Mouse (Mus musculus): ENCODE data around the gene Ctsz. TPM values are rescaled to one million over a fixed set of nuclear protein-coding genes. Genes with fewer than 3 reads are reported as not detected.

The Ctsz gene
- polyA plus RNA-seq, 1 experiment = 244 TPM

DNA sequence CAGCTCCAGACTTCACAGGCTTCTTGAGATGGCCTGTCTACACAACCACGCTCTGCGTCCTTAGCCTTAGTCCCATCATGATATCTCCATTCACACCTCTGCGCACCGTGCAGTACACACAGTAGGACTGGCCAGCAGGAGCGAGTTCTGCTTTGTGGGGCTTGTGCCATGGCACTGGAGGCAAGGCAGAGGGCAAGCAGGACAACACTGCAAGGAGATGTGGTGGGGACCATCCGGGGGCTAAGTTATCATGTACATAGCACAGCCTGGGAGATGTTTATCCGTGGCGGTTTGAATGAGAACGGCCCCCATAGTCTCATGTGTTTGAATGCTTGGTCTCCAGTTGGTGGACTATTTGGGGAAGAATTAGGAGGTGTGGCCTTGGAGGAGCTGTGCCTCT, 3.9 kb downstream of the Ctsz start:
- no peak overlapping the region for H3K4me3 ChIP-seq
- TF ChIP-seq POLR2AphosphoS2 (IDR thresholded peaks at IDR 0.05; ENCODE audit: insufficient read length, low read depth) (no peak), TCF3 (IDR thresholded peaks at IDR 0.05; ENCODE audit: insufficient read length, low read depth) (no peak), E2F4 (IDR thresholded peaks at IDR 0.05; ENCODE audit: insufficient read depth) (no peak), USF1 (IDR thresholded peaks at IDR 0.05; ENCODE audit: low read depth) (no peak)

DNA sequence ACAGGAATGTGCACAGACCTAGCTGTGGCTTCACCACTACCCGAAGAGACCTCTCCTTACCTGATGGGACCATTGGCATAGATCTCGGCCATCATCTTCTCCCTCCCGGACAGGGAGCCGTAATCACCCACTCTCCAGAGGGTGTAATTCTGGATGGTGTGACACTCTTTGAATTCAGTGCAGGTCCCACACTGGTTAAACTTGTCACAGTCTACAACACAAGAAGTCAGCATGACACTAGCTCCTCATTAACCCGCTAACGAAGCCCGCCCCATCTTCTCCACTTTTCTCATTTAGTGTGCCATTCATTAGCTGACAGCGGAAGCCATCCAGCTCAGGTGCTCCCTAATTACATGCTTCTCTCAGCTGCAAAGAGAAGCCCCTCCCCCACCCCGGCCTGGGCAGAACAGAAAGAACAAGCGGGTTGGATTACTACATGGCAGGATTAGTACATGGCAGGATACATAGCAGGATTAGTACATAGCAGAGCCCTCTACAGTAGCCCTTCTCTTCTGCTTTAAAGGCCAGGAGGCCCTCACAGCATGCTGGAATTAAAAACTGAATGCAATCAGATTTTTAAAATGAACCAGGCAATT, 9.7 kb downstream of the Ctsz start:
- no peaks in the 10 kb centered on the region for H3K27me3 ChIP-seq (ENCODE audit: control insufficient read depth, insufficient read depth, insufficient read length)
- peaks cover 14% of the 10 kb centered on the region for H3K36me3 ChIP-seq (ENCODE audit: control insufficient read depth, insufficient read depth)
- no peak overlapping the region for H3K4me2 ChIP-seq (ENCODE audit: low read depth)
- no peaks in the 10 kb centered on the region for H3K79me2 ChIP-seq (ENCODE audit: control insufficient read depth, insufficient read depth)
- no peak for TF ChIP-seq REST (IDR thresholded peaks at IDR 0.05; ENCODE audit: insufficient read depth, insufficient read length)
- TF ChIP-seq POLR2AphosphoS2 (IDR thresholded peaks at IDR 0.05; ENCODE audit: insufficient read length, low read depth) = no peak
- TF ChIP-seq POLR2A (IDR thresholded peaks at IDR 0.05; ENCODE audit: insufficient read length, low read depth) = no peak
- no peak for TF ChIP-seq USF1 (IDR thresholded peaks at IDR 0.05; ENCODE audit: low read depth)
- TF ChIP-seq TCF3 (IDR thresholded peaks at IDR 0.05; ENCODE audit: insufficient read length, low read depth) = no peak
- TF ChIP-seq CEBPB (IDR thresholded peaks at IDR 0.05; ENCODE audit: insufficient read depth, poor library complexity, severe bottlenecking) = no peak
- no peak for TF ChIP-seq TCF12 (IDR thresholded peaks at IDR 0.05; ENCODE audit: insufficient read depth, poor library complexity, severe bottlenecking)
- TF ChIP-seq MYOG (IDR thresholded peaks at IDR 0.05; ENCODE audit: control insufficient read depth in 1 of 3, insufficient read depth in 1 of 3, insufficient read length in 2 of 3, low read depth in 2 of 3) = no peak
- no peak for TF ChIP-seq SRF (IDR thresholded peaks at IDR 0.05; ENCODE audit: control insufficient read depth, insufficient read length, low read depth)
- no peak for TF ChIP-seq MYOD1 (IDR thresholded peaks at IDR 0.05; ENCODE audit: control insufficient read depth in 1 of 3, insufficient read length in 2 of 3, low read depth in 2 of 3)
- H3K4me3 ChIP-seq = no peak overlapping the region
- no peak overlapping the region for H3ac ChIP-seq (ENCODE audit: control insufficient read depth, insufficient read length)

More for the DNA sequence above, 3.9 kb downstream of the Ctsz start:
- peaks cover 8% of the 10 kb centered on the region for H3K36me3 ChIP-seq (ENCODE audit: control insufficient read depth, insufficient read depth)
- peaks cover 10% of the 10 kb centered on the region for H3K79me2 ChIP-seq (ENCODE audit: control insufficient read depth, insufficient read depth)
- H3K27me3 ChIP-seq (ENCODE audit: control insufficient read depth, insufficient read depth, insufficient read length) = no peaks in the 10 kb centered on the region
- H3ac ChIP-seq (ENCODE audit: control insufficient read depth, insufficient read length) = no peak overlapping the region
- no peak overlapping the region for H3K4me2 ChIP-seq (ENCODE audit: low read depth)

DNA sequence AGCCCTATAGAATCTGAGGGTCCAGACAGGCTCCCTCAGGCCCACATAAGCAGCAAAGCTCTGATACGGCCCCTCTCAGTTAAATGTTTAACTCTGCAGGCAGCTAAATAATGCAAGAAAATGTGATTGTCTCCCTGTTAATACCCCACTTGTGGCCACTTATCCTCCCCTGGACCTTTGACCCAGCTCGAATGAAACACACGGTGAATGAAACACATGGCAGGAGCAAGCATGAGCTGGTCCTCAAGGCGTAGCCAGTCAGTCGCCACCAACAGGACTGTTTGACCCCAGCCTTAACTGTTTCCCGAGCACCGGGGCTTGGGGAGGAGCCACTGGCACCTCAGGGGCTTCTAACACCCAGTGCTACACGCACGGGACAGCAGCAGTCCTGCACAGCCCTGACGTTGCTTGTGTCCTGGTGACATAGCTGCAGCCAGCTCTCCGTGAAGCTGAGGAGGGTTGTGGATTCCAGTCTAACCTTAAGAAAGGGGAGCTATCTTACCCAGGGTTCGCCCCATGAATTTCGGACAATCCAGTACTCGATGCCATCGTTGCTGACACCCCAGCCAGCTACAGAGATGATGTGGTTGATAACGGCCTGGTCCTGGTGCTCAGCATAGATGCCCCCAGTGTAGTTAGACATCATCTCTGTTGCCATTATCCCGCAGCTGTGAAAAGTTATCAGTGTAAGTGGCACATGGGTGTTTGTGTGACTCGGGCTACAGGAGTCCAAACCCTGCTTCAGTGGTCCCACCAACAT, 10.6 kb downstream of the Ctsz start:
- Histone ChIP-seq H3K79me2 (ENCODE audit: control insufficient read depth, insufficient read depth) (no peaks in the 10 kb centered on the region), H3ac (ENCODE audit: control insufficient read depth, insufficient read length) (no peak overlapping the region), H3K36me3 (ENCODE audit: control insufficient read depth, insufficient read depth) (peaks cover 14% of the 10 kb centered on the region), H3K4me2 (ENCODE audit: low read depth) (no peak overlapping the region), H3K4me3 (no peak overlapping the region), H3K27me3 (ENCODE audit: control insufficient read depth, insufficient read depth, insufficient read length) (no peaks in the 10 kb centered on the region)
- TF ChIP-seq REST (IDR thresholded peaks at IDR 0.05; ENCODE audit: insufficient read depth, insufficient read length) = no peak
- no peak for TF ChIP-seq CEBPB (IDR thresholded peaks at IDR 0.05; ENCODE audit: insufficient read depth, poor library complexity, severe bottlenecking)
- TF ChIP-seq MYOD1 (IDR thresholded peaks at IDR 0.05; ENCODE audit: control insufficient read depth in 1 of 3, insufficient read length in 2 of 3, low read depth in 2 of 3) = no peak
- TF ChIP-seq E2F4 (IDR thresholded peaks at IDR 0.05; ENCODE audit: insufficient read depth) = no peak
- no peak for TF ChIP-seq MAX (IDR thresholded peaks at IDR 0.05; ENCODE audit: low read depth)
- no peak for TF ChIP-seq SRF (IDR thresholded peaks at IDR 0.05; ENCODE audit: control insufficient read depth, insufficient read length, low read depth)
- no peak for TF ChIP-seq POLR2AphosphoS2 (IDR thresholded peaks at IDR 0.05; ENCODE audit: insufficient read length, low read depth)
- no peak for TF ChIP-seq USF1 (IDR thresholded peaks at IDR 0.05; ENCODE audit: low read depth)
- no peak for TF ChIP-seq TCF12 (IDR thresholded peaks at IDR 0.05; ENCODE audit: insufficient read depth, poor library complexity, severe bottlenecking)
- no peak for TF ChIP-seq MYOG (IDR thresholded peaks at IDR 0.05; ENCODE audit: control insufficient read depth in 1 of 3, insufficient read depth in 1 of 3, insufficient read length in 2 of 3, low read depth in 2 of 3)
- no peak for TF ChIP-seq TCF3 (IDR thresholded peaks at IDR 0.05; ENCODE audit: insufficient read length, low read depth)

DNA sequence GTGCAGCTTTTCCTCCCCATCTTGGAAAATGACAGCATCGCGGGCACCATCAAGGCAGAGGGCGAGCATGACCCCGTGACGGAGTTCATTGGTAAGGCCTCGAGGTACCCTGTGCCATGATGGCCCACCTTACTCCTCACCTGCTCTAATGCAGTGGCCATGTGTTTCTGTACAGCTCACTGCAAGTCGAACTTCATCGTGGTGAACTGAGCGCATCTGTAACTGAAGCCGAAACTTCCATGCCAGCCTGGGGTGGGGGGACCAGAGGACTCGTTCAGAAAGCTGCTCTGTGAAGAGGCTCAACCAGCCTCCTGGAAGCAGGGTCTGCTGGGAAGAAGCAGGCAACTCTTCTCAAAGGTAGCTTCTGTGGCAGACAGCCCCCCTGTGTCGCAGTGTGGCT, 12.0 kb downstream of the Ctsz start:
- H3K79me2 ChIP-seq (ENCODE audit: control insufficient read depth, insufficient read depth) = no peaks in the 10 kb centered on the region
- no peaks in the 10 kb centered on the region for H3K27me3 ChIP-seq (ENCODE audit: control insufficient read depth, insufficient read depth, insufficient read length)
- no peak overlapping the region for H3ac ChIP-seq (ENCODE audit: control insufficient read depth, insufficient read length)
- no peak overlapping the region for H3K4me3 ChIP-seq
- peaks cover 14% of the 10 kb centered on the region for H3K36me3 ChIP-seq (ENCODE audit: control insufficient read depth, insufficient read depth)
- no peak overlapping the region for H3K4me2 ChIP-seq (ENCODE audit: low read depth)
- TF ChIP-seq E2F4 (IDR thresholded peaks at IDR 0.05; ENCODE audit: insufficient read depth) = no peak
- TF ChIP-seq MYOG (IDR thresholded peaks at IDR 0.05; ENCODE audit: control insufficient read depth in 1 of 3, insufficient read depth in 1 of 3, insufficient read length in 2 of 3, low read depth in 2 of 3) = no peak
- no peak for TF ChIP-seq MAX (IDR thresholded peaks at IDR 0.05; ENCODE audit: low read depth)
- TF ChIP-seq TCF12 (IDR thresholded peaks at IDR 0.05; ENCODE audit: insufficient read depth, poor library complexity, severe bottlenecking) = no peak
- TF ChIP-seq MYOD1 (IDR thresholded peaks at IDR 0.05; ENCODE audit: control insufficient read depth in 1 of 3, insufficient read length in 2 of 3, low read depth in 2 of 3) = no peak
- TF ChIP-seq USF1 (IDR thresholded peaks at IDR 0.05; ENCODE audit: low read depth) = no peak

All from myocyte (in vitro differentiated cells).